Mouse (Mus musculus) layer of hippocampus, postnatal 25 days (tissue): ENCODE measurements around the gene Olfr1012. TPM values are rescaled to one million over a fixed set of nuclear protein-coding genes. Genes with fewer than 3 reads are reported as not detected.
"Not testable (repeated sequence)": the region's sequence is repeated elsewhere in the genome, so short reads cannot be mapped to it uniquely, and the experiment has no call there.

ENCODE experiments used
- DNase-seq, 2 experiments: peaks; one replicate each; pipeline ENCODE4 v3.0.0; 2022; ENCODE audit warnings: mixed read lengths in 2 of 2, low spot score in 1 of 2; ENCODE audit errors: extremely low spot score in 1 of 2
- total RNA-seq, 2 experiments: library from RNA; stranded (reverse); gene quantifications; 2 replicates each; pipeline ENCODE4 v1.2.3; 2021

Gene Olfr1012
- total RNA-seq: not detected

- no peak for DNase-seq
Measured at GRCm38 (mm10) chr2:85762666-85763065, at the start of gene Olfr1012. Gene Olfr1012 (minus strand): TSS chr2:85762766.

DNA sequence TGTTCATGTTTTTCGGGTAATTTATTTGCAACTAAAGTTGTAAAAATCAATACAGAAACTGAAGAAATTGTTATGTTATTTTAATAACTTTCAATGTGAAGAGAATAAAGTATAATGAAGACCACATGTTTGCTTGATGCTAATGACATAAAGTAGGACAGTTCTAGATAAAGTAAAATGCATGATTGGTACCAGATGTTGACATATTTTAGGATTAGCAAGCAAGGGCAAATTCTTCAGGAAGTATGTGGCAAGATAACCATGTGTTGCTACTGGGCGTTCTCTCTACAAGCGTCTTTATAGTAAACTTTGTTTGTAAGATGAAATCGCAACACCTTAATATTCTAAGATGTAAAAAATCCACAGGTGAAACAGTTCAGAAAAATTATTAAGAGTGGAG is 41.9 kb upstream of the Olfr1012 start:
- DNase-seq: no peak

DNA sequence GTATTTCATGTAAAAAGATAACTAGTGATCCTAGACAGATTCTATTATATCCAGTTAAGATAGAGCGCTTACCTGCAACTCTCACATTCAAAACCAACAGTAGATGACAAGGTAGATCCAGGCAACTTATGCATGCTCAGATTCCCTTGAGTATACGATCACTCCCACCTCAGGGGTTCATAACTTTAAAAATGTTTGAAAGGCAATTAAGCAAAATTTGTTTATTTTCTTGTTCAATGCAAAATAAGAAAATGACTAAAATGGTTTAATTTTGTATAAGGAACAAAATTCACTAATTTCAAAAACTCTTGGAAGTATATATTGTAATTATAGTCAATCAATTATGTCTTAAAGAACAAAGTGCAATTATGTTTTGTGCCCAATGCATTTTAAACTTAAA is 39.9 kb upstream of the Olfr1012 start, which contains the start of gene Olfr1016:
TSS of gene Olfr1016 (minus strand) at position 101 of the 400 bp plus-strand sequence.
- DNase-seq: no peak

DNA sequence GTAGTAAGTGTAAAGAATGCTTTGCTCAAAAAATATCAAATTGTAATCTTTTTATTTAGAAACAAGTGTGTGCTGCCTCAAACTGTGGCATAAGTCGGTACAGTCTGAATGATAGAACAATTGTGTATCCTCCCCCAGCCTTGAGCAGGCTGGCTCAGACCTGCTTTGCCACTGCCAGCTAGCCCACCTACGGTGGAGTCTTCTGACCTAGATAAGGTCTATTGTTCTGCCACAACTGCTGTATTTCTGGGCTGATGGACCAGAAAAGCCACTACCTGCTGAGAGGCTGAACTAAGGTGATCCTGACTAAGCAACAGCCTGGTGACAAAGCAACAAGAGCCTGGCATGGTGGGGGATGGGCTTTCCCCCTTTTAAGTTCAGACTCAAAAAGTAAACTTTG is 29.8 kb upstream of the Olfr1012 start:
- no peak for DNase-seq

DNA sequence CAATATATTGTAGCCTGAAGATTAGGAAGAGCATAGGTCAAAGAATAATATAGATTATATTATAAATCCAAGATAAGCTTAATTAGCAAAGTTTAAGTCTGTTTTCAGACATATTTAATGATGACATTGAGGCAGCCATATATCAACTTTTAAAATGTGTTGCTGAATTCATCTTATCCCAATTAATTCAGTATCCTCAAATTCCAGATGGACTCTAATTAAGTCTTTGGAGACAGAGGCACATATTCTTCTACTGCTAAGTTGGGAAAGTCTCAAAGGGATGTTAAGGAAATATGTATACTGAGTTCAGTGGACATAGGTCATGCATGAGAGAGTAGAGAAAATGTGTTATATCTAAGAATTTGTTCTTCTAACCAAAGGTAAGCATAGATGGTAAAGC is 19.2 kb upstream of the Olfr1012 start, which contains the start of gene Olfr1015:
TSS of gene Olfr1015 (plus strand) at position 301 of the 400 bp plus-strand sequence.
- DNase-seq: no peak

- DNase-seq: no peak
Measured at GRCm38 (mm10) chr2:85772413-85772812, 9.8 kb upstream of the Olfr1012 start, which contains the start of gene Olfr1014. Gene Olfr1014 (plus strand): TSS chr2:85772713.

DNA sequence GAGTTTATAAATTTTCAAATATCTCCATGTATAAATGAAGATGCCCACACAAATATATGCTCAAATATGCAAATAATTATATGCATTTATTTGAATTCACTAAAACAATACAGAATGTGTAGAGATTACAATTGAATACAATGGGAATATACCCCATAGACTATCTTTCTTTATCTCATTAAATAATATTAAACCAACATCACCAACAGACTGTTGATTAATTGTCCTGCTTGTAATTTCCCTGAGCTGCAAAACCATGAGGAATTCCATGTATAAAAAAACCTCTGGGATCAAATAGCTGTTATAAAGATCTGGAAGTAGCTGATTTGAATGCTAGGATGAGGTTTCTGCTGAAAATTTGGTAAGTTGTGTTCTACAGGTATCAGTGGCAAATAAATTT is 4.2 kb upstream of the Olfr1012 start, which contains the start of gene Olfr1013:
TSS of gene Olfr1013 (plus strand) at position 301 of the 400 bp plus-strand sequence.
- DNase-seq: no peak

DNA sequence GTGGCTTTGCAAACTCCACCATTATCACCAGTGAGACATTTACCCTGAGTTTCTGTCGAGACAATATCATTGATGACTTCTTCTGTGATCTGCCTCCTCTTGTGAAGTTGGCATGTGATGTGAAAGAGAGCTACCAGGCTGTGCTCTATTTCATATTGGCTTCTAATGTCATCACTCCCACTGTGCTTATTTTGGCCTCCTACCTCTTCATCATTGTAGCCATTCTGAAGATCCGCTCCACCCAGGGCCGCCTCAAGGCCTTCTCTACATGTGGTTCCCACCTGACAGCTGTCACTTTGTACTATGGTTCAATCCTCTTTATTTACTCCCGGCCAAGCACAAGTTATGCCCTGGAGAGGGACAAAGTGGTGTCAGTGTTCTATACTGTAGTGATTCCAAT is 8.7 kb downstream of the Olfr1012 start:
- no peak for DNase-seq

DNA sequence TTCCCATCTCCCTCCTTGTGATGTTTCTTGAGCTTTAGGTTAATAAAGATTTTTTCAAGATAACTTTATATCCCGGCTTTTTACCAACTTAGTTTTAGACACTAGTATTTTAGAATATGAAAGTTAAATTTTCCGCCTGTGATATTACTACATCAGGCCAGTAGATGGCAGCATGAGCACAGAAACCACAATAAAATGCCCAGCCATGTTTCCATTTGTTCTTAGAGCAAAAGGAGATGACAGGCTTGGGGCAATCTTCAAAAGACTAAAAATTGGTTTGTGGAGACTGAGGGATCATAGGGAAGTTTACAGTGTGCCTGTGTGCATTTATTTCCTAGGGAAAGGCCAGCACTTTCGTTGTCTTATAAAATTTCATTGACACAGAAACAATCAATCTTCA is 36.8 kb downstream of the Olfr1012 start:
- peak in 1 of 2 experiments; percentile 25 for DNase-seq

- no peak for DNase-seq
Measured at GRCm38 (mm10) chr2:85715119-85715518, 47.4 kb downstream of the Olfr1012 start, which contains the start of gene Olfr1009. Gene Olfr1009 (plus strand): TSS chr2:85715419.

GRCm38 (mm10) chr2:85711159-85711558 is 51.4 kb downstream of the Olfr1012 start:
- no peak for DNase-seq

DNA sequence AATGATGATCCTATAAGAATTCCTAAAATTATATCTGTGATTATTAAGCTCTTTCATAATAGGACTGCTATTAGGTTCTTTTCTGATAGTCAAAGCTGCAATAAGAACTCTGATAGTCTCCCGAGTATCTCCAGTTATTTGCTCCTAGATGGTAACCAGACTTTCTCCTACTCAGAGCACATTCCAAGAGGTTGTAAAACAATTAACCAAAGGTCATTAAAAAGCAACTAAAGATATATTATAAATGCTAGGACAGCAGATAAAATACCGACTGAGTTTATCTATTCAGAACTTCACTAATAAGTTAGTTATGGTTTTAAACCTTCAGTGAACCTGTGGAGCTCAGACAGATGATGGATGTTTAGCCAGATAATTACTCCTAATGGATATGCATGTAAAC is 51.9 kb downstream of the Olfr1012 start:
- DNase-seq: not testable (repeated sequence)

Other genes with a start within 250 kb of the Olfr1012 start
- under 1 TPM; 0.20 to 0.21 TPM for gene 4833423E24Rik, start 243.7 kb downstream of the Olfr1012 start, total RNA-seq
- not detected for gene Olfr996, start 183.6 kb downstream of the Olfr1012 start, total RNA-seq
- not detected for gene Olfr998, start 173.8 kb downstream of the Olfr1012 start, total RNA-seq
- gene Olfr1000, start 150.9 kb downstream of the Olfr1012 start, total RNA-seq: not detected
- gene Olfr1002, start 112.1 kb downstream of the Olfr1012 start, total RNA-seq: not detected
- not detected for gene Olfr154, start 98.3 kb downstream of the Olfr1012 start, total RNA-seq
- gene Olfr1006, start 84.0 kb downstream of the Olfr1012 start, total RNA-seq: not detected
- gene Olfr1008, start 73.3 kb downstream of the Olfr1012 start, total RNA-seq: not detected
- gene Olfr1009, start 47.3 kb downstream of the Olfr1012 start, total RNA-seq: not detected
- gene Olfr1013, start 4.3 kb upstream of the Olfr1012 start, total RNA-seq: not detected
- gene Olfr1014, start 9.9 kb upstream of the Olfr1012 start, total RNA-seq: not detected
- gene Olfr1015, start 19.3 kb upstream of the Olfr1012 start, total RNA-seq: not detected
- not detected for gene Olfr1016, start 39.8 kb upstream of the Olfr1012 start, total RNA-seq
- gene Olfr1018, start 55.7 kb upstream of the Olfr1012 start, total RNA-seq: not detected
- gene Olfr1019, start 82.7 kb upstream of the Olfr1012 start, total RNA-seq: not detected
- not detected for gene Olfr1020, start 84.3 kb upstream of the Olfr1012 start, total RNA-seq
- gene Olfr1022, start 105.8 kb upstream of the Olfr1012 start, total RNA-seq: not detected
- gene Olfr1023, start 122.9 kb upstream of the Olfr1012 start, total RNA-seq: not detected
- gene Olfr1024, start 142.3 kb upstream of the Olfr1012 start, total RNA-seq: not detected
- gene Olfr1025-ps1, start 152.4 kb upstream of the Olfr1012 start, total RNA-seq: not detected
- not detected for gene Olfr1026, start 158.8 kb upstream of the Olfr1012 start, total RNA-seq
- not detected for gene Olfr1028, start 187.7 kb upstream of the Olfr1012 start, total RNA-seq
- gene Olfr1029, start 211.1 kb upstream of the Olfr1012 start, total RNA-seq: not detected
- not detected for gene Olfr1030, start 216.5 kb upstream of the Olfr1012 start, total RNA-seq
- gene Olfr1031, start 227.5 kb upstream of the Olfr1012 start, total RNA-seq: not detected
- gene Olfr1032, start 242.8 kb upstream of the Olfr1012 start, total RNA-seq: not detected